Mouse (Mus musculus) adrenal gland, postnatal 36 days (tissue): ENCODE measurements around the gene Bcas1. TPM values are rescaled to one million over a fixed set of nuclear protein-coding genes. Genes with fewer than 3 reads are reported as not detected.

Experiments
- DNase-seq, 2 experiments: peaks; one replicate each; pipeline ENCODE4 v3.0.0; 2021; ENCODE audit warnings: mixed read lengths in 1 of 2
- total RNA-seq, 2 experiments: library from RNA; stranded (reverse); gene quantifications; 2 replicates each; pipeline ENCODE4 v1.2.3; 2021

Bcas1 gene
- total RNA-seq, 2 experiments from 2014 or later: 0.20 to 0.63 TPM

DNA sequence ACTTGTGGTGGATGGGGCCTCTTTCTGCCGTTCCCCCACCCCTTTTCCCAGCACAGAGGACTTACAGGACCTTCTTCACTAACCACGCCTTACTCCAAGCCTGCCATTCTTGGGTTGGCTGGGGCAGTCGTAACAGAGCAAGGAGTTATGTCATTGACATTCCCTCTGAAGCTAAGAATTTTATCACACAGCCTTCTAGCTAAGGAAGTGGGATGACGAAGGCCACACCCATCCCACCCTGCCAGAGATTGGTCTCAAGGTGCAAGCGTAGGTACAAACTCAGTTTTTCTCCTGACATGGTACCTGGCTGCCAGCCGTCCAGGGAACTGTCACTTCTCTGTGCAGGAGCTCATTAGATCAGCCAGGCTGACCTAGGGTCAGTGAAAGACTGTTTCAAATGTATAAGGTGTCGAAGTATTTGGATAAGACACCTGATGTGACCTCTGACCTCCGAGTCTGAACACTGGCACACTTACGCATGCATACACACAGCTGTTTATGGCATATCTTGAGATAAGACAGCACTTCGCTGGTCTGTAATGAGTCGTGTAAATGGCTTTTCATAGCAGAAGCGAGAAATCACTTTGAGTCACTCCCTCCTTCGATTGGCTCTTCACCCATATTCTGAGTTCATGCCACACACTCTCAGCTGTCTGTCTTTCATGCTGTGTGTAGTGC is 117.2 kb downstream of the Bcas1 start:
- no peak for DNase-seq

DNA sequence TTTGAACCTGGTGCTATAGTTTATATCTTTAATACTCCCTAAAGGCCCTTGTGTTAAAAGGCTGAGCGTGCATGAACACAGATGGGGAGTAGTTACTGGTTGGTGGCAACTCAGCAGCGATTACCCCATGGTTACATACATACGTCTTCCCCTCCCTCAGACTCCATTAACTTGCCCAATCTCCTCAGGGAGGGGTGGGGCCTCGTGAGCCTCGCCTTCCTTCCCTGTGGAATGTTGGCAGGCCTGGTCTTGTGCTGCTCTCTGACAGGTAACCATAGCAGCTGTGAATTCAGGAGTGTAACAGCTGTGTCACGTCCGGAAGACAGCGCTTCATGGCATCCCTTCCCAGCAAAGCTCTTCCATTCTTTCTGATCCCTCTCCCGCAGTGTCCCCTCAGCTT is 118.7 kb downstream of the Bcas1 start:
- no peak for DNase-seq

DNA sequence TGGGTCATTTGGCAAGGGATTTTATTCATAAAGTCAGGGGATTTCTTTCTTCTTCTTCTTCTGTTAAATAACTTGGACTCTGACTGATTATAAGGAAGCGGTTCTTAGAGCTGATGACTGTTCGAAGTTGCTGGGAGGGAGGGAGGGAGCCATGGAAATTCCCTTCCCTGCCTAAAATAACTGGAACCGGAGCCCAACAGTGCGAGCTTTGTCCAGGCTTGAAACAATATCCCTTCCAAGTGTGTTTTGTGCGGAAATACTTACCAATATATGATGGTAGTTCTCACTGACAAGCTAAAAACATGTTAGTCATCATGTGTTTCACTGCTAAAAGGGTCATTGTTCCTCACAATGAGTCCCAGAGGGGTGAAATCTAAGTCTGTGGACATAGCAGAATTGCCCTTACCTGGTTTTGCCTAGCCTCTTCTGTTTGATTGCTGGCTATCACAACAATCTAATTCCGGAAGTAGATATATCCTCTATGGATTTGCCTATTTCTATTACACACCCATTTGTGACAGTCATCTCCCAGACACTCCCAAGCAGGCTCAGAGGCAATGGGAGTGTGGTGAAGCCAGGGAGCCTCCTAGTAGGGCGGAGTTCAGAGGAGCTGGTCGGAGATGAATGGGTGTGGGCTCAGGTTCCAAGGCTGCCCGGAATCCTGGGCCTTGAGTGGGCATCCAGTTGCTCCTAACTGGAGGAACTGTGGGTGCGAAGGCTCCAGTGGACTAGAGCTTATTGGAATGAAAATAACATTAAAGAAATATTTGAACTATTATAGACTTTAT is 119.4 kb downstream of the Bcas1 start:
- DNase-seq: no peak

DNA sequence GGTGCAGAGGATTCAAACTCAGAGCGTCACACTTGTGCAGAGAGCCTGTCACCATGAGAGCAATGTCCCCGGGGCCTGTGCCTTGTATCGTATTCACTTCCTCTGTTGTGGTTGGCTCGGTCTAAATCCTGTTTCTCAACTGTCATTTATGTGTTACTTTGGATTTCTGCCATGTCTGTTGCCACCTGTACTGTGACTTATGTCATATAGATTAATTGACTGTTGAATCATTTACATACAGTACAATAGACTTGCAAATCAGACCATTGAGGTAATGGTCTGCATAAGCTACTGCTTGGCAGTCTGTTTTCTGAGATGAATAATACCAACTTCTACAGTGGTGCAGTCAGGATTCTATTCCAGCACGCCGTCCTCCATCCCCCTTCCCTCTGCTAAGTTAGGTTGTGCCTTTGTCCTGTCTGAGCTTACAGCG is 120.0 kb downstream of the Bcas1 start:
- no peak for DNase-seq

DNA sequence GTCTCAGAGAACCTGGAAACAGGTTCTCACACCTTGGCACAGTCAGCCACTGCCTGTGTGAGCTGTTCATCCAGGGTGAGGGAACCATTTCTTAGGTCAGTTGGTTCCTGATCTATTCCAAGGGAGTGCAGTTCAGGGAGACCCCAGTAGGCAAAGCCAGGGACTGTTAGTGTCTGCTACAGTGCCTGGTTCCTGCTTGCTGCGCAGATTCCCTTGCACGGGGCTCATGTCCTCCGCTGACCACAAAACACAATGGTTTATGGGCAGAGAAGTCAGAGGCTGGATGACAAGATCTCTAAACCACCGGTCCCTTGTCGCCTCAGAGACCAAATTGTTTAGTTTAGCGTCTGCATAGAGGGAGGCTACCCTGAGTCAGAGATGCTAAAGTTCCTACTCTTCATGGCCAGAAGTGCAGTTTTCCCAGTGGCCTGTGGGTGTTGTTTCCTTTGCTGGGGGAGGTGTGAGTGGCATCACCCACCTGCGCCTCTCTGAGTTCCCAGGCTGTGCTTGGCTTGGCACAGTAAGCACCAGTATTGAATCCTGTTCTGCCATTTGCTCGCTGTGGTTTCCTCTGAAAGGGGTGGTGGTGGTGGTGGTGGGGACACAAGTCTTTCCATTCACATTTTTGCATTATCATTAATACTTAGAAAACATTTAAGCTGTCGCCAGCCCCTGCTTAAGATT is 120.9 kb downstream of the Bcas1 start:
- DNase-seq: no peak

DNA sequence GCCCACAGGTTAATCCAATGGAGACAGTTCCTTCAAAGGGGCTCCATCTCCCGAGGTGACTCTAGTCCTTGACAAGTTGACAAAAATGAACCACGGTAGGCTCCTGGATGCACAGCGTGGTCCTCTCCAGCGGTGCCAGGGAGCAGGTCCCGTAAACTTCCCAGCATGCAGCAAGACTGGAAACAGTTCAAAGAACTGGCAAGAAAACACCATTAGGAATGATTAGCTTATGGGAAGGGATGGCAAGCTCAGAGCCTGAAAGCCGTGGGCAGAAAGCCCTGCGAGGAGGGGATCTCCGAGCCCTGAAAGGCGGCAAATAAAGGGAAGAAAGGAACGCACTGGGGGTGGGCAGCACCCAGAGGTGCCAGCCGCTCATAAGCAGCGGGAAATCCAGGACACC is 122.9 kb downstream of the Bcas1 start:
- DNase-seq: no peak

DNA sequence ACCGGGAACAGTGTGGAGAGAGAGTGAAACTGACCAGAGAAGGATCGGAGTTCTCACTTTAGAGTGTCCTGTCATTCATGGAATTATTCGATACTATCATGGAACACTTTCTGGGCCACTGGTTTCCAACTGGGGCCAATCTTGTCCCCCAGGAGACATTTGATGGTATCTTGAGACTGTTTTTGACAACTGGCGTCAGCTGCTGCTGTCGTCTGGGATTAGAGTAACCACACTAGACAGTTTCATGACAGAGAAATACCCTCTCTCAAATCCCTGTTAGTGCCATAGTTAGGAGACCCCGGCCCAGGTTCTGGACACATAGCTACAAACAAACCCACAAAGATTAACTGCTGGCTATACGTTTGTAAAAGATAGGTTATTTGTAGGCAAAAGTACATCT is 124.0 kb downstream of the Bcas1 start:
- DNase-seq: no peak

DNA sequence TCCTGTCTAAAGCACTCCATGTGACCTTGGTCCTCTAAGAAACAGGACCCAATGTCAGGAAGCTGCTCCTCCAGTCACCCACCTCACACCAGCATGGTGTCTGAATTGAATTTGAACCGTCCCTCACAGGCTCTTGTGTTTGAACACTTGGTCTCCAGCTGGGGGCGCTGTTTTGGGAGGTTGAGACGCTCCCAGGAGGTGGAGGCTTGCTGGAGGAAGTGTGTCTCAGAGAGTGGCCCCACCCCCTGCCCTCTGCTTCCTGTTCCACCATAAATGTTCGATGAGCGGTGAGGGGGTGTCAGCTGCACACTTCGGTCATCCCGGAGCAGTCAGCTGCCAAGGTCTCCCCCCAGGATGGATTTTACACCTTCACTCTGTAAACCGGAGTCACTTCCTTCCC is 124.8 kb downstream of the Bcas1 start:
- DNase-seq: no peak

Other genes starting within 250 kb of the Bcas1 start
- 10 to 100 TPM; 19.6 to 23.9 TPM for gene Pfdn4, start 68.6 kb upstream of the Bcas1 start, total RNA-seq
- not detected for gene Cyp24a1, start 69.3 kb upstream of the Bcas1 start, total RNA-seq
- not detected for gene 4930470P17Rik, start 174.2 kb upstream of the Bcas1 start, total RNA-seq